Mouse (Mus musculus) lung, embryonic 14.5 days (tissue): ENCODE results near the gene Prkce. TPM values are rescaled to one million over a fixed set of nuclear protein-coding genes. Genes with fewer than 3 reads are reported as not detected.

Experiments
- ATAC-seq: fragments of 200-750 bp; cut with Nextera tagmentation; 2 replicates; pipeline ENCODE4 v1.8.0; 2017; ENCODE audit warnings: mild to moderate bottlenecking, moderate TSS enrichment, moderate library complexity; ENCODE audit not compliant: insufficient read depth
- DNase-seq: peaks from one replicate; pipeline ENCODE4 v3.0.0-alpha.2; 2015
- H3K27ac ChIP-seq: fragments of 300-500 bp; sonication (generic); 2 replicates; pipeline ENCODE4 v1.5.1; 2014; ENCODE audit warnings: low read depth, mild to moderate bottlenecking, moderate library complexity
- H3K27me3 ChIP-seq: fragments of 300-500 bp; sonication (generic); 2 replicates; pipeline ENCODE4 v1.6.1; 2014; ENCODE audit warnings: low read length, control low read depth; ENCODE audit not compliant: insufficient read depth
- H3K36me3 ChIP-seq: fragments of 300-500 bp; sonication (generic); 2 replicates; pipeline ENCODE4 v1.6.1; 2014; ENCODE audit warnings: control low read depth; ENCODE audit not compliant: insufficient read depth
- H3K4me1 ChIP-seq: fragments of 300-500 bp; sonication (generic); 2 replicates; pipeline ENCODE4 v1.6.1; 2014; ENCODE audit warnings: antibody characterized with exemption, control low read depth; ENCODE audit not compliant: insufficient read depth
- H3K4me2 ChIP-seq: fragments of 300-500 bp; sonication (generic); 2 replicates; pipeline ENCODE4 v1.6.1; 2014; ENCODE audit warnings: mild to moderate bottlenecking
- H3K4me3 ChIP-seq: fragments of 300-500 bp; sonication (generic); 2 replicates; pipeline ENCODE4 v1.5.1; 2014; ENCODE audit warnings: low read depth, low read length
- H3K9ac ChIP-seq: fragments of 300-500 bp; sonication (generic); 2 replicates; pipeline ENCODE4 v1.6.1; 2014
- H3K9me3 ChIP-seq: fragments of 300-500 bp; sonication (generic); 2 replicates; pipeline ENCODE4 v1.6.1; 2016; ENCODE audit warnings: low read depth, low read length, control low read depth
- CTCF ChIP-seq: IDR thresholded peaks from 2 replicates; pipeline ENCODE4 v1.5.1; 2016; ENCODE audit warnings: antibody characterized with exemption, low read depth
- WGBS: fragments of 180-500 bp; shearing (Covaris S2); extraction: QIAGEN DNeasy Blood & Tissue Kit; methylation state at CpG from one replicate; pipeline ENCODE4 v1.1.7; 2014; 5-methylcytosine and 5-hydroxymethylcytosine counted together
- polyA plus RNA-seq: library from polyadenylated mRNA; unstranded; fragments of >200 nt; fragmentation: Nextera tagmentation; extraction: Ambion mirVana; gene quantifications from 2 replicates; pipeline ENCODE4 v1.2.1, GENCODE M21; 2014

Gene Prkce
- polyA plus RNA-seq, 1 experiment from 2014 or later: 10.1 TPM

GRCm38 (mm10) chr17:86272961-86273360, 105.4 kb downstream of the Prkce start:
- no peak overlapping the region for H3K4me2 ChIP-seq
- DNase-seq (no peak), ATAC-seq (no peak)
- H3K27ac ChIP-seq: no peak overlapping the region
- no peaks in the 10 kb centered on the region for H3K36me3 ChIP-seq
- no peak overlapping the region for H3K4me3 ChIP-seq
- no peak for TF ChIP-seq CTCF
- peaks cover 13% of the 10 kb centered on the region; the same call in 1 of the 2 replicates for H3K4me1 ChIP-seq
- H3K9ac ChIP-seq: no peak overlapping the region
- 50% methylated on average over 6 of the region's 6 CpGs for WGBS
- no peaks in the 10 kb centered on the region for H3K27me3 ChIP-seq
- no peaks in the 10 kb centered on the region for H3K9me3 ChIP-seq

- 83% methylated on average over 9 of the region's 9 CpGs for WGBS
- H3K4me2 ChIP-seq: no peak overlapping the region
- no peak overlapping the region for H3K27ac ChIP-seq
- H3K9ac ChIP-seq: no peak overlapping the region
- no peak overlapping the region for H3K4me3 ChIP-seq
- DNase-seq (no peak), ATAC-seq (no peak)
- no peaks in the 10 kb centered on the region for H3K27me3 ChIP-seq
- no peaks in the 10 kb centered on the region for H3K9me3 ChIP-seq
- no peak for TF ChIP-seq CTCF
- peaks cover 13% of the 10 kb centered on the region; the same call in 1 of the 2 replicates for H3K4me1 ChIP-seq
- no peaks in the 10 kb centered on the region for H3K36me3 ChIP-seq
Observed at GRCm38 (mm10) chr17:86273566-86274349, 106.2 kb downstream of the Prkce start.

GRCm38 (mm10) chr17:86274350-86274744, 106.8 kb downstream of the Prkce start:
- Histone ChIP-seq H3K27me3 (no peaks in the 10 kb centered on the region), H3K4me3 (no peak overlapping the region), H3K36me3 (no peaks in the 10 kb centered on the region), H3K9ac (no peak overlapping the region), H3K4me1 (peaks cover 10% of the 10 kb centered on the region; the same call in 1 of the 2 replicates), H3K4me2 (no peak overlapping the region), H3K27ac (no peak overlapping the region), H3K9me3 (no peaks in the 10 kb centered on the region)
- ATAC-seq: no peak
- TF ChIP-seq CTCF: no peak
- 59% methylated on average over 7 of the region's 7 CpGs for WGBS
- DNase-seq: no peak

GRCm38 (mm10) chr17:86276381-86276780, 108.8 kb downstream of the Prkce start:
- Histone ChIP-seq H3K4me2 (no peak overlapping the region), H3K27me3 (no peaks in the 10 kb centered on the region), H3K4me1 (peaks cover 22% of the 10 kb centered on the region), H3K9ac (no peak overlapping the region), H3K9me3 (no peaks in the 10 kb centered on the region), H3K4me3 (no peak overlapping the region), H3K36me3 (no peaks in the 10 kb centered on the region), H3K27ac (no peak overlapping the region)
- ATAC-seq (no peak), DNase-seq (no peak)
- WGBS: 76% methylated on average over 4 of the region's 4 CpGs
- TF ChIP-seq CTCF: no peak

- Histone ChIP-seq H3K36me3 (no peaks in the 10 kb centered on the region), H3K9me3 (no peaks in the 10 kb centered on the region), H3K27ac (0 out of 2 replicates have a peak overlapping the region, but pooled peaks have one; percentile 2), H3K4me1 (peaks cover 20% of the 10 kb centered on the region), H3K27me3 (no peaks in the 10 kb centered on the region), H3K4me2 (no peak overlapping the region), H3K4me3 (no peak overlapping the region), H3K9ac (no peak overlapping the region)
- no peak for ATAC-seq
- TF ChIP-seq CTCF: no peak
- 66% methylated on average over 8 of the region's 8 CpGs for WGBS
- DNase-seq: no peak
Observed at GRCm38 (mm10) chr17:86277032-86277798, 109.6 kb downstream of the Prkce start.

GRCm38 (mm10) chr17:86277999-86278526, 110.5 kb downstream of the Prkce start:
- no peak for DNase-seq
- H3K27ac ChIP-seq: no peak overlapping the region
- H3K4me1 ChIP-seq: peaks cover 20% of the 10 kb centered on the region
- no peak overlapping the region for H3K4me2 ChIP-seq
- no peaks in the 10 kb centered on the region for H3K9me3 ChIP-seq
- no peaks in the 10 kb centered on the region for H3K27me3 ChIP-seq
- no peak for ATAC-seq
- 70% methylated on average over 5 of the region's 5 CpGs for WGBS
- H3K36me3 ChIP-seq: no peaks in the 10 kb centered on the region
- TF ChIP-seq CTCF: no peak
- H3K9ac ChIP-seq: no peak overlapping the region
- no peak overlapping the region for H3K4me3 ChIP-seq

- ATAC-seq (no peak; the same call in 1 of the 2 replicates), DNase-seq (no peak)
- Histone ChIP-seq H3K27me3 (no peaks in the 10 kb centered on the region), H3K36me3 (no peaks in the 10 kb centered on the region), H3K4me1 (peaks cover 24% of the 10 kb centered on the region), H3K9ac (no peak overlapping the region), H3K4me3 (no peak overlapping the region), H3K4me2 (no peak overlapping the region), H3K9me3 (no peaks in the 10 kb centered on the region), H3K27ac (no peak overlapping the region)
- 46% methylated on average over 10 of the region's 10 CpGs for WGBS
- no peak for TF ChIP-seq CTCF
Observed at GRCm38 (mm10) chr17:86279751-86280150, 112.2 kb downstream of the Prkce start.
